Mouse (Mus musculus) ES-E14 (cell line): ENCODE measurements at regions not wholly inside any gene's neighbourhood (a gene's known extent, or its start where the extent isn't known, plus 50 kb on each side); places are given as distances from the start of the nearest gene placed in this dataset.

Experiments
- CHD2 ChIP-seq: IDR thresholded peaks from 2 replicates; pipeline ENCODE4 v1.6.1; 2014; ENCODE audit warnings: mild to moderate bottlenecking, low read depth, low read length, inconsistent platforms
- HCFC1 ChIP-seq: IDR thresholded peaks from 2 replicates; pipeline ENCODE4 v1.6.1; 2012; ENCODE audit warnings: low read length, inconsistent platforms, borderline replicate concordance; ENCODE audit not compliant: insufficient read depth
- MAFK ChIP-seq: IDR thresholded peaks from 2 replicates; pipeline ENCODE4 v1.6.1; 2014; ENCODE audit warnings: mild to moderate bottlenecking, low read depth, low read length, inconsistent platforms; ENCODE audit not compliant: insufficient read depth
- ZC3H11A ChIP-seq: IDR thresholded peaks from 2 replicates; pipeline ENCODE4 v1.6.1; 2012; ENCODE audit warnings: low read depth, mild to moderate bottlenecking, inconsistent platforms, low read length, borderline replicate concordance
- ZNF384 ChIP-seq: IDR thresholded peaks from 2 replicates; pipeline ENCODE4 v1.6.1; 2012; ENCODE audit warnings: low read depth, low read length, inconsistent platforms

GRCm38 (mm10) chr17:84898407-84898806, 58.1 kb upstream of the Ppm1b start:
- TF ChIP-seq ZC3H11A (no peak), CHD2 (no peak), HCFC1 (no peak), MAFK (peak; percentile 82), ZNF384 (no peak)
